Mouse (Mus musculus): ENCODE measurements around the gene Olfr1006. TPM values are rescaled to one million over a fixed set of nuclear protein-coding genes. Genes with fewer than 3 reads are reported as not detected.

Olfr1006 gene
- not detected in 2 replicates for polyA plus RNA-seq (2012; rRNA removed)

GRCm38 (mm10) chr2:85678667-85679066 is at the start of gene Olfr1006:
TSS of gene Olfr1006 (minus strand) at chr2:85678767.

DNA sequence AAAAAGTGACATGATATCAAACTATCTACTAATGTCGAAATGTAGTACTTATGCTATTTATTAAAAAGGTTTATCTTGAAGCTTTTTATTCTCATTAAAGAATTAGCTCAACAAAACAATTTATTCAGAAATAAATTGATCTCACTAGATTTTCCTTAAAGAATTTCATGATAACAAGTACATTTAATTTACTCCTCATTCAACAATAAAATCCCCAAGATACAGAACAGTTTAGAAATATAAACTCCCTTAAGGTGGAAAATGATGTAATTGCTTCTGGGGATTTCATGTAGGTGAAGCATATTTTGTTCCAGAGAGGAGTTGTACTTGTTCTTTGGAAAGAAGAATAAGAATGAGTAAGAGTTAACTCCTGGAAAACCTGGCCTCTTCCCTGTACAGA is 36.6 kb upstream of the Olfr1006 start, which contains the start of gene Olfr1009:
Gene Olfr1009 (plus strand): TSS at position 301 of the 400 bp plus-strand sequence.

DNA sequence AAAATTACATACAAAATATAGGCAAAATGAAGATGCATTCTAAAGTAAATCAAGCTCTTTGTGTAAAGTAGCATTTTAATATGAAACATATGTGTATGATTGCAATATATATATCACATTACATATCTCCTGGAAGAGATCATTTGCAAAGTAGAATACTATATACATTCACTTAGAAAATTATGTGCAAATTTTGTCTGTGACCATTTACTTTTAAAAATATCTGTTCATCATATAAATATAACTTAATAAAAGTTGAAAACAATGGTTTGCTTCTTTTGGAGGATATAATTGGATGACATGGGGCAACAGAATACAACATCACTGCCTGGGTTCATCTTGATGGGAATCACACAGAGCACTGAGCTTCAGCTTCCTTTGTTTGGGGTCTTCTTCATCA is 10.6 kb upstream of the Olfr1006 start, which contains the start of gene Olfr1008:
Gene Olfr1008 (plus strand): TSS at position 301 of the 400 bp plus-strand sequence.

GRCm38 (mm10) chr2:85664355-85664754 is 14.2 kb downstream of the Olfr1006 start, which contains the start of gene Olfr154:
TSS of gene Olfr154 (minus strand) at chr2:85664455.

DNA sequence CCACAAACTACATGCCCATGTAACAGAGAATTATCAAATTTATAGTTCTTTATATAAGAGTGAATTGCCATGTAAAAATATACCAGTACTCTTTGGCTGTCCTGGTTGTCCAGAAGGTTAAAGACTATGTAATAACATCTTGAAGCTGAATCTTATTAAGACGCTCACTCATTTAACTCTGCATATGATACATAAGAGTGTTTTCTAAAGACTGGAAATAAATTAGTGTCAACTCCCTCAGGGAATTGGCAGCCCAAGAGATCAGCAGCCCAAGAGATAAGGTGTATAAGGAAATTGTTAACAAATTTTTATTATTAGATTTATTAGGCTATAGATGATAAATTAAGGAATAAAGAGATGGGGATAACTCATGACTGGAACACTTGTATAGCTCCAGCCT is 28.0 kb downstream of the Olfr1006 start, which contains the start of gene Olfr1002:
Gene Olfr1002 (minus strand): TSS at position 101 of the 400 bp plus-strand sequence.

Other genes starting within 250 kb of the Olfr1006 start
- gene Olfr994, start 242.3 kb downstream of the Olfr1006 start, polyA plus RNA-seq (2012; rRNA removed) = not detected in 2 replicates
- gene Olfr995, start 235.1 kb downstream of the Olfr1006 start, polyA plus RNA-seq (2012; rRNA removed) = not detected in 2 replicates
- gene 4833423E24Rik, start 159.7 kb downstream of the Olfr1006 start, polyA plus RNA-seq (2012; rRNA removed) = not detected in 2 replicates
- gene Olfr996, start 99.6 kb downstream of the Olfr1006 start, polyA plus RNA-seq (2012; rRNA removed) = not detected in 2 replicates
- gene Olfr998, start 89.8 kb downstream of the Olfr1006 start, polyA plus RNA-seq (2012; rRNA removed) = not detected in 2 replicates
- gene Olfr1000, start 66.9 kb downstream of the Olfr1006 start, polyA plus RNA-seq (2012; rRNA removed) = not detected in 2 replicates
- gene Olfr1002, start 28.1 kb downstream of the Olfr1006 start, polyA plus RNA-seq (2012; rRNA removed) = not detected in 2 replicates
- gene Olfr154, start 14.3 kb downstream of the Olfr1006 start, polyA plus RNA-seq (2012; rRNA removed) = not detected in 2 replicates
- not detected in 2 replicates for gene Olfr1008, start 10.7 kb upstream of the Olfr1006 start, polyA plus RNA-seq (2012; rRNA removed)
- gene Olfr1009, start 36.7 kb upstream of the Olfr1006 start, polyA plus RNA-seq (2012; rRNA removed) = not detected in 2 replicates
- gene Olfr1012, start 84.0 kb upstream of the Olfr1006 start, polyA plus RNA-seq (2012; rRNA removed) = not detected in 2 replicates
- not detected in 2 replicates for gene Olfr1013, start 88.3 kb upstream of the Olfr1006 start, polyA plus RNA-seq (2012; rRNA removed)
- gene Olfr1014, start 93.9 kb upstream of the Olfr1006 start, polyA plus RNA-seq (2012; rRNA removed) = not detected in 2 replicates
- gene Olfr1015, start 103.2 kb upstream of the Olfr1006 start, polyA plus RNA-seq (2012; rRNA removed) = not detected in 2 replicates
- gene Olfr1016, start 123.8 kb upstream of the Olfr1006 start, polyA plus RNA-seq (2012; rRNA removed) = not detected in 2 replicates
- not detected in 2 replicates for gene Olfr1018, start 139.7 kb upstream of the Olfr1006 start, polyA plus RNA-seq (2012; rRNA removed)
- not detected in 2 replicates for gene Olfr1019, start 166.7 kb upstream of the Olfr1006 start, polyA plus RNA-seq (2012; rRNA removed)
- gene Olfr1020, start 168.3 kb upstream of the Olfr1006 start, polyA plus RNA-seq (2012; rRNA removed) = not detected in 2 replicates
- gene Olfr1022, start 189.8 kb upstream of the Olfr1006 start, polyA plus RNA-seq (2012; rRNA removed) = not detected in 2 replicates
- not detected in 2 replicates for gene Olfr1023, start 206.9 kb upstream of the Olfr1006 start, polyA plus RNA-seq (2012; rRNA removed)
- gene Olfr1024, start 226.3 kb upstream of the Olfr1006 start, polyA plus RNA-seq (2012; rRNA removed) = not detected in 2 replicates
- not detected in 2 replicates for gene Olfr1025-ps1, start 236.4 kb upstream of the Olfr1006 start, polyA plus RNA-seq (2012; rRNA removed)
- not detected in 2 replicates for gene Olfr1026, start 242.8 kb upstream of the Olfr1006 start, polyA plus RNA-seq (2012; rRNA removed)